Mouse (Mus musculus) c-Kit-negative CD71-positive TER-119-positive erythroid progenitor cells, embryonic 14.5 days (primary cell): Measurements from ENCODE around the gene Vmn2r18.

Experiments used
- DNase-seq: peaks from one replicate; pipeline ENCODE4 v3.0.0-alpha.2; 2013; ENCODE audit warnings: low read depth, low spot score

The Vmn2r18 gene

DNA sequence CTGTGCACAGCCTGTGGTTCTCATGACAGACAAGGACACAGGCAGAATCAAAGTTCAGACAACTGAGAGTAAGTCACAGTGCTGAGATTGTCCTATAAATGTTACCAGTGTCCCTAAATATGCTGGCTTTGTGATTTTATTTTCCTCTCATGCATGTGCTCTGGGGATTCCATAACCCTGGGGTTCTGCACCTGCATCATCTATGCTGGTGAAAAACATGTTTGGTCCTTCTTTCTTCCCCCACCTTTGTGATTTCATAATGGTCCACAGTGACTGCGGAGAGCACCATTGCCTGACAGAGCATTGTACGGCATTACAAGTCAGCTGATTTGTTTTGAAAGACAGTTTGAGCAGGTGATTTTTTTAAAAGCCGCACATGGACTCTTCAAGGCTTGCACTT, at the start of gene Vmn2r18:
TSS of gene Vmn2r18 (minus strand) at position 101 of the 400 bp plus-strand sequence.
- no peak for DNase-seq

DNA sequence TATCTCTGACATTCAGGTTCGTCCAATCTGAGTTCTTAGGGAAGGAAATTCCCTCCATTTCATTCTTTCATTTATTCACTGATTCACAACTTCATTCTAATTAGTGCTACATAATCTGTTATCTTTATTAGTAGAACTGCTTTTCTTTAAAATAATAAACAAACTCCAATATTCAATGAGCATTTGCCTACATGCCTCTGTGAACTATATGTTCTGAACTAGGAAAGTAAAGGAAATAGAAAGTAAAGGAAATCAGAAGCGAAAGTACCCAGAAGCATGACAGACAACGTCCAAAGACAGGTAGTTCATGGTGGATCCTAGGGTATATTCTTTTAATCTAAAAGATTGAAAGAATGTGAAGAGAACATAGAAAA, 45.6 kb upstream of the Vmn2r18 start:
- DNase-seq = no peak

DNA sequence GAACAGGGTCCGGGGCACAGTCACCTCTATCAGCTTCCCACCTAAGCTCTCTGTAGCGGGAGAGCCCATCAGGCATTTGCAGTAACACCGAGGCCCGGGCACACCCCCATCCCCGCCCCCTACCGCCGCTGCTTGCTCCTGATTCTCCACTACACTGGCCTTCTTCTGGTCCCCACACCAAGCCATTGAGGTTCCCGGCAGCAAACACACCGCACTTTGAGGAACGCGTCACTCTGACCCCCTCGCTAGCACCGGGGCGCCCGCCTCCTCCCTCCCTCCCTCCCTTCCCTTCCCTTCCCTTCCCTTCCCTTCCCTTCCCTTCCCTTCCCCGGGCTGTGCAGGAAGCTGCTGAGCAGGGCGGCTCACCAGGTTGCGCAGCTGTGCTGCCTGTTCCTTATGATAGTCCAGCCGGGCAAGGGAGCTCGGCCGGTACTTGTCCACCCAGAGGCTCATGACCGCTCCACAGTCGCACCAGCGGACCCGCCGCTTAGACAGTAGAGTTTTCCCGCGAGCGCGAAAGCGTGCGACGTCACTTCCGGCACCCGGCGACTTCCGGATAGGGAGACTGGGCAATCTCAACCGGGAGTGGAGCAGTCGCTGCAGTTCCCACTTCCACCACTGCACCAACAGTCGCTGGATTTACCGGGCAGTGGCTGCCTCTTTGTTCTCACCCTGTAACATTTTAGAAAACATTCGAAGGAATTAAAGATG, 45.0 kb upstream of the Vmn2r18 start, which contains the start of gene Rfc3:
TSS of gene Rfc3 (minus strand) at position 543 of the 711 bp plus-strand sequence.
- DNase-seq = peak; percentile 85

DNA sequence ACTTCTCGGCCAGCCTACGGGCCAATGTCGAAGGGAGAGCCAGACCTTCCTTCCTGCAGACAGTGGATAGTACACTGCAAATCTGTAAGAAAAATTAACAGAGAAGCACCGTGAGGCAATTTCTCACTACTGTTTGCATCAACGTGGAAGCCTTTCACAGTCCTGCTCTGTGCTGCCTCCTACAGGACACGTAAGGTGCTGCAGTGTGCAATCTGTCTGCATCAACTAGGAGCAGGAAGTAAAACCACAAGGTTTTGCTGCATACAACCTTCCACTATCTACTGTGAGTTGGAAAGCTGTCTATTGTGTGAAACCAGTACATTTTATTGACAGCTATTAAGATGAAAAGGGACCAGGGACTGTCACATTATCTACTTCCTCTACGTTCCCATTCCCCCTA, 39.0 kb upstream of the Vmn2r18 start:
- peak; percentile 27 for DNase-seq

DNA sequence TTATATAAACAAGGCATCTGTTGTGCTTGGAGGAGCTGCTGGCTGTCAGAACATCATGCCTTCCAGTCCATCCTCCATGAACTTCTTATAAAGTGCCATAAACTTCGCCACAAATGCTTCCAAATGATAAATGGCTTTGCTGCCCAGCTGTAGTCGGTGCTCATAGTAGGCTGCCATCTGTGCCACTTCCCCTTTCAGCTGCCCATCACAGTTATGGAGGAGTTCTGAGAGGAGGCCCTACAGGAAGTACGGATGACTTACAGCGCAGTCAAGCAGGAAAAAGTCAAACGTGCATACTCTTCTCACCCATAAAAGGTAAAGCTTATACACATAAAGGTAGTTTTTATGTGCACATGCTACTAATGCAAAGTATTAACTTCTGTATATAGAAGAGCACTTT, 37.0 kb upstream of the Vmn2r18 start:
- DNase-seq = no peak

DNA sequence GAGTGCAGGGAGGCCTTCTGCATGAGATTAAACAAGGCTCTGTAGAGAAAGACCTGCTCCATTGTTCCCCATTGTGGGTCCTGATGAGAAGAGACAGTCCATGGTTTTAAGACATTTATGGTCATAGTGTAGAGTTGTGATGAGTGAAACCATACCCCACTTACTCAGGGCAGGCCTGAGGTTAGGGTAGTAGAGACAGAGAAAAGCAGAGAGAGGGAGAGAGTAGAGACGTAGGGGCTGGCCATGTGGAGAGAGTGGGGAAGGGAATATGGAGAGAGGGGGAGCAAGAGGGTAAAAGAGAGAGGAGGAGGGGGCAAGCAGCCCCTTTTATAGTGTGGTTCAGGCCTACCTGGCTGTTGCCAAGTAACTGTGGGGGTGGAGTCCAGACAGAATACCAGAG, 36.3 kb upstream of the Vmn2r18 start:
- no peak for DNase-seq

DNA sequence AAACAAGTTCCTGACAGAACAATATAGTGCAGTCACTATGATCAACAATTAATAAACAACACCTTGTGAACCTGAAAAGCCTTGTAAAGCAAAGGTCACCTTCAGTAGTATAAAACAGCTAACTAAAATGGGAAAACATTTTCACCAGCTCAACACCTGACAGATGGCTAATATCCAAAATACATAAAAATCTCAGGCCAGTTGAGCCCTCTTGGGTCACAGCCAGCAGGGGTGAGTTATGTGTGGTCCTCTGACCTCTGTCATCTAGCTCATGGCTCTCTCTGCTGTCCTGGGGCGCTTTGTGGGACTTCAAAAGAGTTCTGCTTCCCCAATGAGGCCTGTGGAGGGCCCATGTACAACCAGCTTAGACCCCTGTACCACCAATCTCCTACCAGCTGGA, 4.1 kb downstream of the Vmn2r18 start:
- DNase-seq = no peak
